ENCODE assay signal across 2 mouse cellular contexts in genomic region chr9:108052411-108052810, GRCm38 (mm10).
TF ChIP-seq lines count a peak whose summit lies in the region.

No protein-coding gene starts in this region.

TF ChIP-seq in CH12.LX, 34 proteins besides CTCF, POLR2A, EP300 and RAD21:
- TF ChIP-seq BHLHE40 (IDR thresholded peaks at IDR 0.05; ENCODE audit: low read depth, low read length) (no peak), NRF1 (IDR thresholded peaks at IDR 0.05; ENCODE audit: low read depth, low read length) (no peak), TCF12 (IDR thresholded peaks at IDR 0.05; ENCODE audit: low read depth, low read length) (no peak), ELF1 (IDR thresholded peaks at IDR 0.05; ENCODE audit: low read depth, low read length) (no peak), ZMIZ1 (IDR thresholded peaks at IDR 0.05; ENCODE audit: low read depth, low read length) (peak; percentile 21)

TF ChIP-seq in MEL, 35 proteins besides CTCF, POLR2A, EP300 and RAD21:
- no peak for TF ChIP-seq MAX (IDR thresholded peaks at IDR 0.05; ENCODE audit: low read length)
- 0 out of 2 replicates have a peak, but pooled peaks have one; percentile 14 for TF ChIP-seq ZMIZ1 (IDR thresholded peaks at IDR 0.05; ENCODE audit: low read depth, low read length)
